Mouse (Mus musculus) lung, adult 2 months (tissue): ENCODE measurements at regions not wholly inside any gene's neighbourhood (a gene's known extent, or its start where the extent isn't known, plus 50 kb on each side); places are given as distances from the start of the nearest gene placed in this dataset.

Source experiments
- DNase-seq: peaks from one replicate; pipeline ENCODE4 v3.0.0; 2022
- H3K4me1 ChIP-seq: fragments of 200-500 bp; 2 replicates; pipeline ENCODE4 v1.6.1; 2011; ENCODE audit warnings: low read length; ENCODE audit not compliant: control insufficient read depth, insufficient read depth
- H3K4me3 ChIP-seq: fragments of 200-500 bp; replicated peaks from 2 replicates; pipeline ENCODE3; 2011; ENCODE audit warnings: low read depth, mild to moderate bottlenecking, control low read depth, low read length; ENCODE audit errors: extremely low read depth
- CTCF ChIP-seq: fragments of 200-500 bp; IDR thresholded peaks from 2 replicates; pipeline ENCODE4 v1.5.1; 2011; ENCODE audit warnings: mild to moderate bottlenecking, low read length, control low read depth; ENCODE audit not compliant: insufficient read depth
- POLR2A ChIP-seq: fragments of 200-500 bp; IDR thresholded peaks from 2 replicates; pipeline ENCODE4 v1.6.1; 2011; ENCODE audit warnings: low read depth, mild to moderate bottlenecking, control low read depth, low read length, borderline replicate concordance; ENCODE audit errors: extremely low read depth
- WGBS: fragments of 180-500 bp; shearing (Covaris S2); methylation state at CpG from one replicate; pipeline ENCODE4 v1.1.7; 2018; 5-methylcytosine and 5-hydroxymethylcytosine counted together

GRCm38 (mm10) chr13:4663390-4663789 is 54.4 kb upstream of the Akr1e1 start:
- WGBS, result 47% methylated on average over 3 of the region's 3 CpGs
- TF ChIP-seq POLR2A, result no peak
- TF ChIP-seq CTCF, result no peak

GRCm38 (mm10) chr13:4662336-4663101 is 53.5 kb upstream of the Akr1e1 start:
- no peak overlapping the region for H3K4me3 ChIP-seq

More at GRCm38 (mm10) chr13:4663390-4663789, 54.4 kb upstream of the Akr1e1 start:
- Histone ChIP-seq H3K4me3 (no peak overlapping the region), H3K4me1 (no peaks in the 10 kb centered on the region)
- DNase-seq, result no peak

More at GRCm38 (mm10) chr13:4662336-4663101, 53.5 kb upstream of the Akr1e1 start:
- WGBS, result 9% methylated on average over 13 of the region's 13 CpGs
- no peaks in the 10 kb centered on the region for H3K4me1 ChIP-seq
- TF ChIP-seq POLR2A (no peak), CTCF (no peak; the same call in 1 of the 2 replicates)
- DNase-seq, result no peak
